Mouse (Mus musculus) frontal cortex, postnatal 10 days (tissue): Measurements from ENCODE around the gene P2rx1.

ENCODE experiments used
- DNase-seq, 2 experiments: peaks; one replicate each; pipeline ENCODE4 v3.0.0; 2022; ENCODE audit warnings: low spot score in 2 of 2, mixed read lengths in 1 of 2

P2rx1 gene

GRCm38 (mm10) chr11:72987807-72988206, 11.1 kb upstream of the P2rx1 start:
- no peak for DNase-seq

- DNase-seq, result no peak
These were observed 9.9 kb upstream of the P2rx1 start for GRCm38 (mm10) chr11:72989044-72989443.

GRCm38 (mm10) chr11:72990688-72991087, 8.2 kb upstream of the P2rx1 start:
- no peak for DNase-seq

- DNase-seq, result no peak
These were observed 6.9 kb upstream of the P2rx1 start for GRCm38 (mm10) chr11:72991961-72992360.

- DNase-seq, result no peak
These were observed 2.6 kb upstream of the P2rx1 start for GRCm38 (mm10) chr11:72996346-72996745.

- DNase-seq, result no peak
These were observed 2.1 kb upstream of the P2rx1 start for GRCm38 (mm10) chr11:72996781-72997180.

- DNase-seq, result no peak
These were observed 1.2 kb upstream of the P2rx1 start for GRCm38 (mm10) chr11:72997529-72998326.

GRCm38 (mm10) chr11:73001029-73001428, 2.1 kb downstream of the P2rx1 start:
- DNase-seq, result peak in 1 of 2 experiments; percentile 59

GRCm38 (mm10) chr11:73006377-73006776, 7.5 kb downstream of the P2rx1 start:
- DNase-seq, result no peak

GRCm38 (mm10) chr11:73007113-73007512, 8.2 kb downstream of the P2rx1 start:
- no peak for DNase-seq

GRCm38 (mm10) chr11:73007698-73008481, 9.0 kb downstream of the P2rx1 start:
- peak in 1 of 2 experiments; percentile 53 for DNase-seq

- DNase-seq, result no peak
These were observed 9.9 kb downstream of the P2rx1 start for GRCm38 (mm10) chr11:73008826-73009225.

GRCm38 (mm10) chr11:73009531-73010274, 10.8 kb downstream of the P2rx1 start:
- DNase-seq, result no peak

GRCm38 (mm10) chr11:73013981-73014380, 15.1 kb downstream of the P2rx1 start:
- no peak for DNase-seq

GRCm38 (mm10) chr11:73014831-73015344, 16.0 kb downstream of the P2rx1 start:
- no peak for DNase-seq

- no peak for DNase-seq
These were observed 16.6 kb downstream of the P2rx1 start for GRCm38 (mm10) chr11:73015391-73016102.

- DNase-seq, result no peak
These were observed 17.2 kb downstream of the P2rx1 start for GRCm38 (mm10) chr11:73016103-73016420.

- peak; percentile 91 to 93 for DNase-seq
These were observed 19.7 kb downstream of the P2rx1 start, which contains the start of gene Camkk1 for GRCm38 (mm10) chr11:73018471-73019146. Camkk1 (plus strand) TSS chr11:73019008.

- peak; percentile 77 to 81 for DNase-seq
These were observed 20.4 kb downstream of the P2rx1 start for GRCm38 (mm10) chr11:73019147-73019795.
